Mouse (Mus musculus): ENCODE results near the gene Myo3b. TPM values are rescaled to one million over a fixed set of nuclear protein-coding genes. Genes with fewer than 3 reads are reported as not detected.

The Myo3b gene
- polyA plus RNA-seq (2017; shearing (Covaris generic)), result 16.0 TPM

GRCm38 (mm10) chr2:70038752-70039151 is at the start of gene Myo3b:
Gene Myo3b, plus strand, starts transcription at chr2:70039126.

Other genes starting within 250 kb of the Myo3b start
- gene Ccdc173, start 249.6 kb upstream of the Myo3b start, polyA plus RNA-seq (2017; shearing (Covaris generic)), result 4.0 TPM
- gene Phospho2, start 249.5 kb upstream of the Myo3b start, polyA plus RNA-seq (2017; shearing (Covaris generic)), result 33.3 TPM
- 0.20 TPM for gene Klhl23, start 217.2 kb upstream of the Myo3b start, polyA plus RNA-seq (2017; shearing (Covaris generic))
- 353 TPM for gene Ssb, start 177.6 kb upstream of the Myo3b start, polyA plus RNA-seq (2017; shearing (Covaris generic))
- 40.6 TPM for gene Mettl5, start 153.5 kb upstream of the Myo3b start, polyA plus RNA-seq (2017; shearing (Covaris generic))
- gene Ubr3, start 141.9 kb upstream of the Myo3b start, polyA plus RNA-seq (2017; shearing (Covaris generic)), result 7.5 TPM